Mouse (Mus musculus): ENCODE measurements around the gene Hfe2.
A peak's percentile ranks its signal among the peaks of the same experiment; 100 is the strongest.

DNA sequence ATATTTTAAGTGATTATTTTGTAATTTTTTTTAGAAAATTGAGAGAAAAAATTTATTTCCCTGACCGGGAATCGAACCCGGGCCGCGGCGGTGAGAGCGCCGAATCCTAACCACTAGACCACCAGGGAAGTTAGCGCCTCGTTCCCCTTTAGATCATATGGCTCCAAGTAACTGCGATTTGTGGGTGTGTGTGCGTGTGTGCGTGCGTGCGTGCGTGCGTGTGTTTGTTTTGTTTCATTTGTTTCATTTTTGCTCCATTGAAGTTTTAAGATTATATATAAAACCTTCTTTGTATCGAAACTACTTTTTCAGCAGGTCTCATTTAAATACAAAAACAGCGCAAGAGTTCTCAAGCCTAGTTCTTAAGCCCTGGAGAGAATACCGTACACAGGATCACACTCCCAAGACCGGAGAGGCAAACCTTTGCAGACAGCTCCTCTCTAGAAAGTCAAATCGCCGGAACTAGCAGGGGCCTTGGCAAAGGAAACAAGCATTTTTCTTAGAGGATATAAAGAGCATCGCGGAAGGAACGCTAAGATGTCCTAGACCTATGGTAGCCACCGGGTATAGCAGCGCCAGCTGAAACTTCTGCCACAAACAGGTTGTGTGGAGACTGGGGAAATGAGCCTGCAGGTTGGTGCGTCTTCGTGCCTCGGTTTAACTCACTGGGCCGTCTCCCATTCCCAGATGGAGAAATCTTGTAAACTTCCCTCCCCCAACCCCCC, 23.4 kb upstream of the Hfe2 start:
- TF ChIP-seq CTCF (IDR thresholded peaks at IDR 0.05) (no peak), EP300 (IDR thresholded peaks at IDR 0.05) (0 out of 2 replicates have a peak, but pooled peaks have one; percentile 44)

All from lung, postnatal 0 days (tissue).